Mouse (Mus musculus) heart, adult 2 months (tissue): Measurements from ENCODE around the gene Lin52.

ENCODE experiments used
- CTCF ChIP-seq: fragments of 200-600 bp; IDR thresholded peaks from 2 replicates; pipeline ENCODE4 v1.8.1; 2022; ENCODE audit warnings: antibody characterized with exemption, mild to moderate bottlenecking, moderate library complexity
- EP300 ChIP-seq: fragments of 200-500 bp; IDR thresholded peaks from 2 replicates; pipeline ENCODE4 v1.6.1; 2011; ENCODE audit warnings: low read depth, low read length, control low read depth; ENCODE audit not compliant: insufficient read depth
- POLR2A ChIP-seq: fragments of 200-500 bp; IDR thresholded peaks from 2 replicates; pipeline ENCODE4 v1.6.1; 2011; ENCODE audit warnings: mild to moderate bottlenecking, low read depth, low read length, control low read depth; ENCODE audit not compliant: insufficient read depth

- TF ChIP-seq CTCF (peak; percentile 99; the same call in 1 of the 2 replicates), POLR2A (no peak), EP300 (peak; percentile 62; the same call in 1 of the 2 replicates)
Observed at GRCm38 (mm10) chr12:84589825-84590761, 138.9 kb downstream of the Lin52 start.
